Mouse (Mus musculus): ENCODE measurements around the gene Gm49378.
A peak's percentile ranks its signal among the peaks of the same experiment; 100 is the strongest.

Gm49378 gene

GRCm38 (mm10) chr14:55589771-55590448 lies 47.8 kb downstream of the Gm49378 start:
- DNase-seq (ENCODE audit: low spot score in 2 of 2) = no peak

- no peak for DNase-seq (ENCODE audit: low spot score in 2 of 2)
Observed at GRCm38 (mm10) chr14:55589271-55589670, 48.4 kb downstream of the Gm49378 start.

- DNase-seq (ENCODE audit: low spot score in 2 of 2) = no peak
Observed at GRCm38 (mm10) chr14:55586149-55586548, 51.5 kb downstream of the Gm49378 start.

GRCm38 (mm10) chr14:55585566-55585960 lies 52.1 kb downstream of the Gm49378 start:
- DNase-seq (ENCODE audit: low spot score in 2 of 2) = no peak

- DNase-seq (ENCODE audit: low spot score in 2 of 2) = peak; percentile 62 to 73
Observed at GRCm38 (mm10) chr14:55584702-55585565, 52.8 kb downstream of the Gm49378 start, which contains the start of gene Emc9. TSS of gene Emc9 (minus strand) at chr14:55585302.

- DNase-seq (ENCODE audit: low spot score in 2 of 2) = no peak
Observed at GRCm38 (mm10) chr14:55584303-55584701, 53.4 kb downstream of the Gm49378 start.

- no peak for DNase-seq (ENCODE audit: low spot score in 2 of 2)
Observed at GRCm38 (mm10) chr14:55581981-55582681, 55.6 kb downstream of the Gm49378 start.

GRCm38 (mm10) chr14:55580731-55581130 lies 57.0 kb downstream of the Gm49378 start:
- no peak for DNase-seq (ENCODE audit: low spot score in 2 of 2)

GRCm38 (mm10) chr14:55579511-55580496 lies 57.9 kb downstream of the Gm49378 start:
- no peak for DNase-seq (ENCODE audit: low spot score in 2 of 2)

Measured in urinary bladder, postnatal 4 days (tissue).